Mouse (Mus musculus) T-helper 1 cell (primary cell): ENCODE results near the gene Ralgps1.

Experiments used
- in situ Hi-C: fragments of 300-600 bp; cut with MboI, MseI; formaldehyde crosslinking; loops from one replicate; pipeline ENCODE4 v1.15.1; 2025; ENCODE audit warnings: high pct_unique_total_duplicates

Ralgps1 gene

DNA sequence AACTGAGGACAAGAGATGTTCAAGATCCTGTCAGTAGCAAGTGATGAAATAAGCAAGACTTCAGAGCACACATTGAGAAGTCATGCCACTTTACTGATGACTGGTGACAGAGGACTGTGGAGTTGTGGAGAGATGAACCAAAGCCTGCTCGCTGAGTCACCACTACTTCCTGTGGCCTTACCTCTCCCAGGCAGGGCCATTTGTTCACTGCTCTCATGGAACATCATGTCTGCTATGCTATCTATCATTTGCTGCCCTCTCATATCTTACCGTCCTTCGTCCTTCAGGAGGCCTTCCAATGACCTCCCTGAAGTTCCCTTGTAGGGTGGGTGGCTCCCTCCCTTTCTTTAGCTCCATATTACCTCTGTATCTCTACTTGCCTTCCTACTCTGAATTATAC lies 287.1 kb downstream of the Ralgps1 start:
- in situ Hi-C loops = loop anchor here (5.0 kb wide), 1 partner anchor 33 kb away; no protein-coding TSS in a partner anchor
